Mouse (Mus musculus): ENCODE data around the gene Lsm4. TPM values are rescaled to one million over a fixed set of nuclear protein-coding genes. Genes with fewer than 3 reads are reported as not detected.

The Lsm4 gene
- polyA plus RNA-seq, 1 experiment from 2014 or later: 199 TPM

- H3K4me2 ChIP-seq (ENCODE audit: low read depth, low read length): no peak overlapping the region
- H3K4me1 ChIP-seq (ENCODE audit: control insufficient read depth, insufficient read depth, low read length): no peaks in the 10 kb centered on the region
- ATAC-seq (ENCODE audit: low read depth) (no peak), DNase-seq (ENCODE audit: low spot score) (no peak)
- no peak overlapping the region for H3K4me3 ChIP-seq (ENCODE audit: low read depth, low read length)
- no peak overlapping the region for H3K9ac ChIP-seq (ENCODE audit: low read depth, low read length)
- no peaks in the 10 kb centered on the region for H3K36me3 ChIP-seq (ENCODE audit: control insufficient read depth, insufficient read depth, low read length)
- H3K27me3 ChIP-seq (replicated peaks; ENCODE audit: control insufficient read depth, insufficient read depth, low read length): peaks cover 41% of the 10 kb centered on the region
- H3K9me3 ChIP-seq (ENCODE audit: control insufficient read depth, low read length): no peaks in the 10 kb centered on the region
- H3K27ac ChIP-seq (replicated peaks; ENCODE audit: low read depth, low read length): no peak overlapping the region
- WGBS: 44% methylated on average over 11 of the region's 11 CpGs
These were observed 53.7 kb downstream of the Lsm4 start for GRCm38 (mm10) chr8:70726721-70727120.

Other genes starting within 250 kb of the Lsm4 start
- gene Crtc1, start 233.7 kb upstream of the Lsm4 start, polyA plus RNA-seq (2014; fragmentation: Nextera tagmentation; extraction: Ambion mirVana): 19.3 and 22.1 TPM in 2 replicates
- 18.7 and 21.5 TPM in 2 replicates for gene Klhl26, start 196.3 kb upstream of the Lsm4 start, polyA plus RNA-seq (2014; fragmentation: Nextera tagmentation; extraction: Ambion mirVana)
- gene Tmem59l, start 185.9 kb upstream of the Lsm4 start, polyA plus RNA-seq (2014; fragmentation: Nextera tagmentation; extraction: Ambion mirVana): 10.2 and 14.5 TPM in 2 replicates
- 67.3 and 68.1 TPM in 2 replicates for gene Crlf1, start 180.1 kb upstream of the Lsm4 start, polyA plus RNA-seq (2014; fragmentation: Nextera tagmentation; extraction: Ambion mirVana)
- gene Rex1bd, start 166.5 kb upstream of the Lsm4 start, polyA plus RNA-seq (2014; fragmentation: Nextera tagmentation; extraction: Ambion mirVana): 144 and 148 TPM in 2 replicates
- gene Uba52, start 162.4 kb upstream of the Lsm4 start, polyA plus RNA-seq (2014; fragmentation: Nextera tagmentation; extraction: Ambion mirVana): 991 and 1,091 TPM in 2 replicates
- 202 and 234 TPM in 2 replicates for gene Fkbp8, start 145.5 kb upstream of the Lsm4 start, polyA plus RNA-seq (2014; fragmentation: Nextera tagmentation; extraction: Ambion mirVana)
- 51.0 and 59.8 TPM in 2 replicates for gene Kxd1, start 145.3 kb upstream of the Lsm4 start, polyA plus RNA-seq (2014; fragmentation: Nextera tagmentation; extraction: Ambion mirVana)
- gene Ell, start 133.8 kb upstream of the Lsm4 start, polyA plus RNA-seq (2014; fragmentation: Nextera tagmentation; extraction: Ambion mirVana): 17.3 and 21.7 TPM in 2 replicates
- 94.5 and 107 TPM in 2 replicates for gene Isyna1, start 78.9 kb upstream of the Lsm4 start, polyA plus RNA-seq (2014; fragmentation: Nextera tagmentation; extraction: Ambion mirVana)
- 120 and 132 TPM in 2 replicates for gene Ssbp4, start 64.4 kb upstream of the Lsm4 start, polyA plus RNA-seq (2014; fragmentation: Nextera tagmentation; extraction: Ambion mirVana)
- gene Lrrc25, start 57.1 kb upstream of the Lsm4 start, polyA plus RNA-seq (2014; fragmentation: Nextera tagmentation; extraction: Ambion mirVana): 1.8 and 2.3 TPM in 2 replicates
- gene Gdf15, start 40.8 kb upstream of the Lsm4 start, polyA plus RNA-seq (2014; fragmentation: Nextera tagmentation; extraction: Ambion mirVana): 0.28 and 0.29 TPM in 2 replicates
- gene Pgpep1, start 12.9 kb upstream of the Lsm4 start, polyA plus RNA-seq (2014; fragmentation: Nextera tagmentation; extraction: Ambion mirVana): 59.8 and 62.7 TPM in 2 replicates
- gene Jund, start 25.7 kb downstream of the Lsm4 start, polyA plus RNA-seq (2014; fragmentation: Nextera tagmentation; extraction: Ambion mirVana): 103 and 121 TPM in 2 replicates
- not detected in 2 replicates for gene Iqcn, start 30.2 kb downstream of the Lsm4 start, polyA plus RNA-seq (2014; fragmentation: Nextera tagmentation; extraction: Ambion mirVana)
- gene Gm3336, start 45.3 kb downstream of the Lsm4 start, polyA plus RNA-seq (2014; fragmentation: Nextera tagmentation; extraction: Ambion mirVana): not detected in 2 replicates
- 0.16 and 0.22 TPM in 2 replicates for gene Pde4c, start 50.5 kb downstream of the Lsm4 start, polyA plus RNA-seq (2014; fragmentation: Nextera tagmentation; extraction: Ambion mirVana)
- 36.3 and 39.0 TPM in 2 replicates for gene Rab3a, start 81.4 kb downstream of the Lsm4 start, polyA plus RNA-seq (2014; fragmentation: Nextera tagmentation; extraction: Ambion mirVana)
- gene Mpv17l2, start 87.7 kb downstream of the Lsm4 start, polyA plus RNA-seq (2014; fragmentation: Nextera tagmentation; extraction: Ambion mirVana): 34.2 and 36.5 TPM in 2 replicates
- gene Pik3r2, start 103.5 kb downstream of the Lsm4 start, polyA plus RNA-seq (2014; fragmentation: Nextera tagmentation; extraction: Ambion mirVana): 61.5 and 70.3 TPM in 2 replicates
- 13.5 and 14.9 TPM in 2 replicates for gene Mast3, start 131.8 kb downstream of the Lsm4 start, polyA plus RNA-seq (2014; fragmentation: Nextera tagmentation; extraction: Ambion mirVana)
- gene Il12rb1, start 135.2 kb downstream of the Lsm4 start, polyA plus RNA-seq (2014; fragmentation: Nextera tagmentation; extraction: Ambion mirVana): 0.07 and 0.19 TPM in 2 replicates
- 5.4 and 5.8 TPM in 2 replicates for gene Arrdc2, start 166.5 kb downstream of the Lsm4 start, polyA plus RNA-seq (2014; fragmentation: Nextera tagmentation; extraction: Ambion mirVana)
- 2.9 and 3.4 TPM in 2 replicates for gene Kcnn1, start 190.0 kb downstream of the Lsm4 start, polyA plus RNA-seq (2014; fragmentation: Nextera tagmentation; extraction: Ambion mirVana)
- gene Ccdc124, start 200.7 kb downstream of the Lsm4 start, polyA plus RNA-seq (2014; fragmentation: Nextera tagmentation; extraction: Ambion mirVana): 87.1 and 91.3 TPM in 2 replicates
- 0.42 and 0.58 TPM in 2 replicates for gene Slc5a5, start 219.5 kb downstream of the Lsm4 start, polyA plus RNA-seq (2014; fragmentation: Nextera tagmentation; extraction: Ambion mirVana)
- gene Rpl18a, start 224.2 kb downstream of the Lsm4 start, polyA plus RNA-seq (2014; fragmentation: Nextera tagmentation; extraction: Ambion mirVana): 5,430 and 5,481 TPM in 2 replicates
- gene Map1s, start 232.7 kb downstream of the Lsm4 start, polyA plus RNA-seq (2014; fragmentation: Nextera tagmentation; extraction: Ambion mirVana): 41.3 and 49.7 TPM in 2 replicates

Measured in embryonic facial prominence, embryonic 14.5 days (tissue).